Mouse (Mus musculus) embryo, embryonic 9.5 days (tissue): ENCODE measurements around the gene Rgs18.

ENCODE experiments used
- DNase-seq: peaks from one replicate; pipeline ENCODE4 v3.0.0-alpha.2; 2017; ENCODE audit errors: extremely low spot score

Gene Rgs18

DNA sequence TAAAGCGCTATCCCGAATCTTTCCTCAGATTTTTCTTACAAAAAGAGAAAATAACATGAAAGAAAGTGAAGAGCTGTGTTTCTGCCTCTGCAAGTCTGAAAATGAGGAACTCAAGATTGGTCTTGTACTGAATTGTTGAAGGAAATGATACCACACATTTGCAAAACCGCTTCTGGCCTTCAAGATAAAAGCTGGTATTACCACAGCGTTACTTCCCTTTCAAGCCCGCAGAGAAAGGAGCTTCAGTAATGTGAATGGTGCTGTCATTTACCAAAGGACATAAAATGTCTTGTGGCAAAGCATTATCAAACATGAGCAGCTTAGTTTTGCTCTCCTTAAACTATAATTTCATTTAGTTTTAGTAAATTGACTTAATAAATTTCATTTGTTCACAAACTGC is at the start of gene Rgs18:
TSS of gene Rgs18 (minus strand) at position 105 of the 400 bp plus-strand sequence.
- no peak for DNase-seq

DNA sequence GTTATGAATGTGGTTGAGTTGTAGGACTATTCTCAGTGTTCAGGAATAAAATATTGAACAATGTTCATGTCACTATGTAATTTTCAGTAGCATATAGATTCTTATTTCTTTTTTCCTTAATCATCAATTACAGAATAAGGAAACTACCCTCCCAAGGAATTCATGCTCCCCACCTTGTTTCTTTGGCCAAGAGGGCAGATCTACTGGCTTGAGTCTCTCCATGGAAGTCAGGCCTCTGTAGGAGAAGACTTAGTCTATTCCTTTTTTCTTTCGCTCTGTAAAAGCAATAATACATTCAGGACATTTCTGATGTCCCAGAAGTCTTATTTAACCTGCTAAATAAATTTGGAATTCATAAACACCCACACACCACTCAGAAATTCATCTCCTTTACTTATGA is 841 bp downstream of the Rgs18 start:
- DNase-seq, result no peak

GRCm38 (mm10) chr1:144766218-144766617 is 9.0 kb downstream of the Rgs18 start:
- DNase-seq, result no peak

DNA sequence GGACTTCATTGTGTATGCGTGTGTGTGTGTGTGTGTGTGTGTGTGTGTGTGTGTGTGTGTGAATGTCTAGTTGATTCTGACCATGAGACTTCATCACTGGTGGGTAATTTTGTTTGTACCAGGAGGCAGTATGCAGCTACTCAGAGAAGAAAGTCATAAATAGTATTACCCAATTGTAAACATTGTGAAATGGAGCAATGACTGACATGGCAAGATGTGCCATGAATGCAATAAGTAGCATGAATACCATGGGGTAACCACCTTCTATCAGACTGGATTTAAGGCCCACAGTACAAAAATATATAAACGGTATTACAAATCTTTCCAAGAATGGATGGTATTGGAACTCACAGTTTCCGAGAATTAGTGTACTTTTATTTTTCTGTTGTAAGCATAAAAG is 14.4 kb downstream of the Rgs18 start:
- DNase-seq, result no peak

- DNase-seq, result no peak
Observed at GRCm38 (mm10) chr1:144750763-144751162, 24.5 kb downstream of the Rgs18 start.

GRCm38 (mm10) chr1:144746182-144746581 is 29.1 kb downstream of the Rgs18 start:
- DNase-seq, result no peak

- no peak for DNase-seq
Observed at GRCm38 (mm10) chr1:144737739-144738138, 37.5 kb downstream of the Rgs18 start.

GRCm38 (mm10) chr1:144720736-144721135 is 54.5 kb downstream of the Rgs18 start:
- DNase-seq, result no peak

DNA sequence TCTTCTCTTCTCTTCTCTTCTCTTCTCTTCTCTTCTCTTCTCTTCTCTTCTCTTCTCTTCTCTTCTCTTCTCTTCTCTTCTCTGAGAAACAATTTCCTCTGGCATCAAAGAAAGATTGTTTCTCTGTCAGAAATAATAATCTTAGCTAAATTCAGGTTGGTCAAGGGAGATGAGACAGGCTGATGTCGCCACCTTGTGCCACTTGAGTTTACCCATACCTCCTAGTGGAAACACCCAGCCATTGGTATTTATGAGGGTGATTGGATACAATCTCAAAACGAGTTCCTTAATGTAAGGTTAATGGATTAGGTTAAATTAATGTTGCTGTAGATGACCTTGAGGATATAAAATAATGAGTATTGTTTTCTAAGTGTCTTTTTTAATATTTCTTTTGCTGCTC is 70.9 kb downstream of the Rgs18 start:
- DNase-seq, result no peak
